Mouse (Mus musculus): ENCODE results near the gene Cux2. TPM values are rescaled to one million over a fixed set of nuclear protein-coding genes. Genes with fewer than 3 reads are reported as not detected.

Gene Cux2
- polyA plus RNA-seq, 1 experiment = 6.4 TPM

GRCm38 (mm10) chr5:122062479-122062878 is 12.6 kb upstream of the Cux2 start:
- TF ChIP-seq POLR2A (IDR thresholded peaks at IDR 0.05; ENCODE audit: borderline replicate concordance, extremely low read depth, low read depth, low read length) = no peak
- TF ChIP-seq CTCF (IDR thresholded peaks at IDR 0.05; ENCODE audit: insufficient read depth, low read length) = no peak
- 16% methylated on average over 12 of the region's 12 CpGs for WGBS
- Histone ChIP-seq H3K4me1 (ENCODE audit: control insufficient read depth, insufficient read depth, low read length) (peaks cover 4% of the 10 kb centered on the region; the same call in 1 of the 2 replicates), H3K4me3 (replicated peaks; ENCODE audit: extremely low read depth, low read depth, low read length) (no peak overlapping the region)
- no peak for DNase-seq

GRCm38 (mm10) chr5:122060767-122061333 is 10.9 kb upstream of the Cux2 start:
- no peak for DNase-seq
- Histone ChIP-seq H3K4me3 (replicated peaks; ENCODE audit: extremely low read depth, low read depth, low read length) (no peak overlapping the region), H3K4me1 (ENCODE audit: control insufficient read depth, insufficient read depth, low read length) (peaks cover 4% of the 10 kb centered on the region; the same call in 1 of the 2 replicates)
- TF ChIP-seq POLR2A (IDR thresholded peaks at IDR 0.05; ENCODE audit: borderline replicate concordance, extremely low read depth, low read depth, low read length) (no peak), CTCF (IDR thresholded peaks at IDR 0.05; ENCODE audit: insufficient read depth, low read length) (no peak)
- 32% methylated on average over 11 of the region's 12 CpGs for WGBS

DNA sequence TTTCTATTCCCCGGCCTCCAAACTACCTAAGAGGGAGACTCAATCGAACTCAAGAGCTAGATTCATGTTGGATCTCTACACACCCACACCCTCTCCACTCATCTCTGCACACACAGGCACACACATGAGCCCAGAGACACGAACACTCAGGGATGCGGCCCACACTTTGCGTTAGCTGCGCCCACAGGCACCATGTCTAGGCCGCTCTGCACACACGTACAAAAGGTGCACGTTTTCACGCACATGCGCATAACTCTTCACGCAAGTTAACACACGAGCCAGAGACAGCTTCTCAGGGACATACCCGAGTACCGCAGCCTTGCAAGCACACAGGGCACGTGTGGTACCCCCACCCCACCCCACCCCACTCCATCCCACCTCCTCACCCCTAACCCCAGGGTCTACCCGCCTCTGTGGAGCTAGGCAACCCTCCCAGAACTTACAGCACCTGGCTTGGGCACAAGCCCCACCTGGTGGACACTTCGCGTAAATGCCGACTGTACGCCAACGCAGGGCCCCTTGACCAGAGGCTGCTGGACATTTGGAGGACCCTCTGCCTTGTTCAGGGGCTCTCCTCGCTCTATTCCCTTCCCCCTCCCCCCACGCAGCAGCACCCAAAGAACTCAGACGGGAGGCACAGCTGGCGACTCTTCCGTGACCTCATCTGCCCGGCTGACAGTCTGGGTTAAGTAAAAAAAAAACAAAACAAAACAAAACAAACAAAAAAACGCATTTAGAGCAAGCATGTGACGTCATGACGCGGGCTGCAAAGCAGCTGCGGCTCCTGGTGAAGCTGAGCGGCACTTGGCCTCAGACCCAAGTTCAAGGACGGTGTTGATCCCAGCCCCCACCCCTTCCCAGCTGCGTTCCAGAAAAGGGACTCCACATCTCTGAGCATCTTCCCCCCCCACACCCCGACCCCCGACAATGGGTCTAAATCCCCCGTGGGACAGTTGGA is 9.4 kb upstream of the Cux2 start:
- no peak overlapping the region for H3K4me3 ChIP-seq (replicated peaks; ENCODE audit: extremely low read depth, low read depth, low read length)
- WGBS = 23% methylated on average over 39 of the region's 39 CpGs
- DNase-seq = peak; percentile 47
- TF ChIP-seq POLR2A (IDR thresholded peaks at IDR 0.05; ENCODE audit: borderline replicate concordance, extremely low read depth, low read depth, low read length) (no peak), CTCF (IDR thresholded peaks at IDR 0.05; ENCODE audit: insufficient read depth, low read length) (peak; percentile 86)
- H3K4me1 ChIP-seq (ENCODE audit: control insufficient read depth, insufficient read depth, low read length) = peaks cover 4% of the 10 kb centered on the region; the same call in 1 of the 2 replicates

DNA sequence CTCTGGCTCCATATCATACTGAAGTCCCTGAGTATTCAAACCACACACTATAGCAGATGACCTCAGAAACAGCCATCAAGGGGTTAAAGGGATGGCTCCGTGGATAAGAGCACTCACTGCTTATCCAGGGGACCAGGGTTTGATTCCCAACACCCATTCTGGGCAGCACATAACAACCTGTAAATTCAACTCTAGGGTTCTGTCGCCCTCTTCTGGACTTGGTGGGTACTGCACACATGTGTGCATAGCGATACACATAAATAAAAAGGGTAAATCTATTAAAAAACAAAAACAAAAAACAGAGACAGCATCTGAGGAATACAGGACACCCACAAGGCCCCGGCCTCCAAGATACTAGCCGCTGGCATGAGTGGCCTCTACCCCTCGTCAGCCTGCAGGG is 7.7 kb upstream of the Cux2 start:
- peak; percentile 25 for TF ChIP-seq CTCF (IDR thresholded peaks at IDR 0.05; ENCODE audit: insufficient read depth, low read length)
- TF ChIP-seq POLR2A (IDR thresholded peaks at IDR 0.05; ENCODE audit: borderline replicate concordance, extremely low read depth, low read depth, low read length) = no peak
- DNase-seq = no peak
- Histone ChIP-seq H3K4me3 (replicated peaks; ENCODE audit: extremely low read depth, low read depth, low read length) (no peak overlapping the region), H3K4me1 (ENCODE audit: control insufficient read depth, insufficient read depth, low read length) (peaks cover 4% of the 10 kb centered on the region; the same call in 1 of the 2 replicates)
- WGBS = 66% methylated on average over 6 of the region's 6 CpGs

DNA sequence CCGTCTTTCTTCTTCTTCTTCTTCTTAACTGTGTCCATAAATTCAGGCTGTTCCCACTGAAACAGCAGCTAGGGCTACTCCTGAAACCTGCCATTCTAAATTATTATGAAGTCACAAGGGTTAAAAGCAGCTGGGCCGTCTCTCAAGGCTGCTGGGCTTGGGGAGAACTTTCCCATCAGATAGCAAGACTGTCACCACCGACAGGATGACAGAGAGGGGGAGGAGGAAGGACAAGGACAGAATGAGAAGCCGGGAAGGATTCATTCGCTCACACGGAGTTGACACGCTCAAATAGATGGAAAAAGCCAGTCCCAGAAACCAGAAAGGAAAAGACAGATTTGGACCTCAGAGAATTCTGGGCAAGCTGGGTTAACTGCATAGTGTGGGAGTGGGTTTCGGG is 6.7 kb upstream of the Cux2 start:
- no peak for DNase-seq
- TF ChIP-seq CTCF (IDR thresholded peaks at IDR 0.05; ENCODE audit: insufficient read depth, low read length) (no peak), POLR2A (IDR thresholded peaks at IDR 0.05; ENCODE audit: borderline replicate concordance, extremely low read depth, low read depth, low read length) (no peak)
- Histone ChIP-seq H3K4me1 (ENCODE audit: control insufficient read depth, insufficient read depth, low read length) (peaks cover 4% of the 10 kb centered on the region; the same call in 1 of the 2 replicates), H3K4me3 (replicated peaks; ENCODE audit: extremely low read depth, low read depth, low read length) (no peak overlapping the region)
- WGBS = 62% methylated on average over 8 of the region's 8 CpGs

DNA sequence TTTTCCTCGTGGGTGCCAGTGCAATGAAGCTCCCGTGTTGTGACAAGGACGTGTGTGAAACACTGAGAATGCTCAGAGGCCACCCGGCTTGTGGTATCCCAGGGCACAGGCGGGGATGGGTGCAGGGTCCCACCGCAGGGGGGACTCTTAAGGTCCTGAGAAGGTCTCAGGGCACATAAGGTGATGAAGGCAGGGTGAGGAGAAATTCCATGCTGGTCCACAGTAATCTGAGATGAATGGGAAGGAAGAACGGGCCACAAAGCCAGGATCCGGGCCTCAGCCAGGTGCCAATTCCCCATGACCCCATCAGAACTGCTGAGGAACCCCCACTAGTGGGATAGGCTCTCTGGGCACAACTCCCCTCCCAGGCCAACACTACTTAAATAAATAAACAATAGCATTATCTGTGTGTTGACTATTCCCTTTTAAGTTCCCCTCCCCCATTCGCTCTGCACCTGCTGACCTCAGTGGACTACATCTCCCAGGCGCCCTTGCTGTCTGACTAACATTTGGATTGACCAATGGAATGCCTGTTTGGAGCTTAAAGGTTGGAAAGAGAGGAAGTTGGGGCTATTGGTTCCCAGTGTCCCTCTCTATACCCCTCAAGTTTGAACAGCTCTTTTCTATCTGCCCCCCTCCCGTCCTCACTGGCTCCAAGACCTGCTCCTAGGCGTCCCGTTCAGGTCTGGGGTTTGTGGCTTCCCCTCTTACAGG is 4.4 kb upstream of the Cux2 start:
- Histone ChIP-seq H3K4me3 (replicated peaks; ENCODE audit: extremely low read depth, low read depth, low read length) (no peak overlapping the region), H3K4me1 (ENCODE audit: control insufficient read depth, insufficient read depth, low read length) (no peaks in the 10 kb centered on the region)
- DNase-seq = peak; percentile 45
- TF ChIP-seq CTCF (IDR thresholded peaks at IDR 0.05; ENCODE audit: insufficient read depth, low read length) = no peak
- no peak for TF ChIP-seq POLR2A (IDR thresholded peaks at IDR 0.05; ENCODE audit: borderline replicate concordance, extremely low read depth, low read depth, low read length)
- 37% methylated on average over 13 of the region's 13 CpGs for WGBS

DNA sequence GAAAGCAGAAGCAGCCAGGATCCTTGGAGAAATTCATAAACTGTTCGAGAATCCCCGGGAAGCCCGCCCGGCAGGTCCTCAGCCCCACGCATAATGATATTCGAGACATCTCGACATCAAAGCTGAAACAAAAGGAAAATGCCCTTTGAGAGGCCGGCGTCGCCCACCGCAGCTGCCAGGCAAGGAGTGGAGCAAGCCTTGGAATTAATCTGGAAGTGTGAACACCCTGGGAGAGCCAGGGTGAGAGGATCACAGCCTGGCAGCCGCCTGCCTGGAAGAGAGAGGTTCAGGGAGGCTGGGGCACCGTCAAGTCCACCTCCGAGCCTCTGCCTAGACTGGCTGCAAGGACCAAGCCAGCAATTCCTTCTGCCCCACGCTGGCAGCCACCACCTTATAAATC is 3.7 kb upstream of the Cux2 start:
- no peaks in the 10 kb centered on the region for H3K4me1 ChIP-seq (ENCODE audit: control insufficient read depth, insufficient read depth, low read length)
- no peak for DNase-seq
- TF ChIP-seq POLR2A (IDR thresholded peaks at IDR 0.05; ENCODE audit: borderline replicate concordance, extremely low read depth, low read depth, low read length) (no peak), CTCF (IDR thresholded peaks at IDR 0.05; ENCODE audit: insufficient read depth, low read length) (no peak)
- no peak overlapping the region for H3K4me3 ChIP-seq (replicated peaks; ENCODE audit: extremely low read depth, low read depth, low read length)
- WGBS = 18% methylated on average over 15 of the region's 15 CpGs

DNA sequence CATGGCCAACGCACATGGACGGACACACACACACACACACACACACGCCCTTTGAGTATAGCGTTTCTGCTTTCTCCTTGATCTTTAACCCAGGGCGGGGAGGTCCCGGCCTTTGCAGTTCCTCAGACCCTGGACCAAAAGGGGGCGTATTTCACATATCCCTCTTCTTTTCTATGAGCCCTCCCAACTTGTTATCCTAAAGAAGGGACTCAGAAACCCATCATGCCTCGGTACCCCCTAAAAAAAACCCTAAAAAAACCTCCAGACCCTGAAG is 867 bp upstream of the Cux2 start:
- TF ChIP-seq CTCF (IDR thresholded peaks at IDR 0.05; ENCODE audit: insufficient read depth, low read length) = no peak

DNA sequence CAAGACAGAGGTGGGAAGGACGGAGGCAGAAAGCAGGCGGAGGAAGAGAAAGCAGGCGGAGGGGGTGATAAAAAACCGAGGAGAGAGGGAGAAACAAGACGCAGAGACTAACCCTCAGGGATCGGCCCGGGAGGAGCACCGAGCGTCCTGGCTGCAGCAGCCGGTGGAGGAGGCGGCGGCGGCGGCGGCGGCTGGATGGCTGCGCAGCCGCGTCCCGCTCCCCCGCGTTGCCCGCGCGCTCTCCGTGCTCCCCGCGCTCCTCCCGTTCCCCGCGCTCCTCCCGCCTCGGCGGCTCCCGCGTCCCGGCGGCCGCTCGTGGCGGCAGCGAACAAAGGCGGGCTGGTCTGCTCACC is 262 bp downstream of the Cux2 start:
- WGBS = 1% methylated on average over 20 of the region's 43 CpGs
- no peak for DNase-seq
- H3K4me1 ChIP-seq (ENCODE audit: control insufficient read depth, insufficient read depth, low read length) = no peaks in the 10 kb centered on the region
- peak overlapping the region; percentile 69 for H3K4me3 ChIP-seq (replicated peaks; ENCODE audit: extremely low read depth, low read depth, low read length)
- no peak for TF ChIP-seq CTCF (IDR thresholded peaks at IDR 0.05; ENCODE audit: insufficient read depth, low read length)

More for the DNA sequence above, 867 bp upstream of the Cux2 start:
- H3K4me1 ChIP-seq (ENCODE audit: control insufficient read depth, insufficient read depth, low read length) = no peaks in the 10 kb centered on the region
- DNase-seq = no peak
- no peak overlapping the region for H3K4me3 ChIP-seq (replicated peaks; ENCODE audit: extremely low read depth, low read depth, low read length)
- WGBS = 9% methylated on average over 8 of the region's 8 CpGs
